Mouse (Mus musculus) liver, embryonic 14.5 days (tissue): ENCODE results near the gene Irf2. TPM values are rescaled to one million over a fixed set of nuclear protein-coding genes. Genes with fewer than 3 reads are reported as not detected.

Experiments used
- ATAC-seq: fragments of 200-750 bp; cut with Nextera tagmentation; 2 replicates; pipeline ENCODE4 v1.8.0; 2017; ENCODE audit warnings: moderate number of reproducible peaks, mild to moderate bottlenecking, moderate library complexity; ENCODE audit not compliant: insufficient read depth
- DNase-seq, 3 experiments: peaks; one replicate each; pipeline ENCODE4 v3.0.0-alpha.2; 2012 to 2013; ENCODE audit warnings: low read depth in 3 of 3, low spot score in 3 of 3
- H3K27ac ChIP-seq: fragments of 300-500 bp; sonication (generic); 2 replicates; pipeline ENCODE4 v1.5.1; 2014; ENCODE audit warnings: moderate library complexity, mild to moderate bottlenecking, control low read depth, inconsistent platforms
- H3K27me3 ChIP-seq: fragments of 300-500 bp; sonication (generic); 2 replicates; pipeline ENCODE4 v1.6.1; 2014; ENCODE audit warnings: mild to moderate bottlenecking, low read length, moderate library complexity; ENCODE audit not compliant: control insufficient read depth, insufficient read depth
- H3K36me3 ChIP-seq: fragments of 300-500 bp; sonication (generic); replicated peaks from 2 replicates; pipeline ENCODE4 v1.6.1; 2014; ENCODE audit warnings: low read depth; ENCODE audit not compliant: control insufficient read depth, insufficient read depth
- H3K4me1 ChIP-seq, 2 experiments: fragments of 200-500 bp in 1 of 2; fragments of 300-500 bp in 1 of 2; sonication (generic) in 1 of 2; replicated peaks; 2 replicates each; pipeline ENCODE4 v1.6.1; 2012 to 2014; ENCODE audit warnings: antibody characterized with exemption in 1 of 2, inconsistent platforms in 1 of 2, low read length in 1 of 2; ENCODE audit not compliant: control insufficient read depth in 2 of 2, insufficient read depth in 2 of 2
- H3K4me2 ChIP-seq: fragments of 300-500 bp; sonication (generic); 2 replicates; pipeline ENCODE4 v1.6.1; 2014; ENCODE audit warnings: low read depth, mild to moderate bottlenecking, control low read depth, moderate library complexity
- H3K4me3 ChIP-seq, 2 experiments: fragments of 200-500 bp in 1 of 2; fragments of 300-500 bp in 1 of 2; sonication (generic) in 1 of 2; 2 replicates each; pipeline ENCODE4 v1.5.1; 2012 to 2014; ENCODE audit warnings: low read depth in 2 of 2, low read length in 2 of 2, mild to moderate bottlenecking in 2 of 2, control low read depth in 1 of 2, inconsistent platforms in 1 of 2, moderate library complexity in 1 of 2; ENCODE audit not compliant: insufficient read depth in 1 of 2
- H3K9ac ChIP-seq: fragments of 300-500 bp; sonication (generic); replicated peaks from 2 replicates; pipeline ENCODE4 v1.6.1; 2014; ENCODE audit warnings: mild to moderate bottlenecking, control low read depth, moderate library complexity
- H3K9me3 ChIP-seq: fragments of 300-500 bp; sonication (generic); 2 replicates; pipeline ENCODE4 v1.6.1; 2016; ENCODE audit warnings: low read length, mixed read lengths; ENCODE audit not compliant: control insufficient read depth
- CTCF ChIP-seq: IDR thresholded peaks from 2 replicates; pipeline ENCODE4 v1.5.1; 2016; ENCODE audit warnings: antibody characterized with exemption, low read depth, control low read depth
- EP300 ChIP-seq: IDR thresholded peaks from 2 replicates; pipeline ENCODE4 v1.6.1; 2016; ENCODE audit warnings: antibody characterized with exemption, low read depth
- WGBS: fragments of 180-500 bp; shearing (Covaris S2); extraction: QIAGEN DNeasy Blood & Tissue Kit; methylation state at CpG from one replicate; pipeline ENCODE4 v1.1.7; 2014; ENCODE audit not compliant: insufficient replicate concordance; 5-methylcytosine and 5-hydroxymethylcytosine counted together
- polyA plus RNA-seq, 2 experiments: library from polyadenylated mRNA; depleted of rRNA in 1 of 2; stranded (reverse) in 1 of 2; unstranded in 1 of 2; fragments of >200 nt; fragmentation: Nextera tagmentation in 1 of 2; extraction: Ambion mirVana in 1 of 2; gene quantifications; 2 replicates each; pipeline versions ENCODE4 v1.2.1 to v1.2.3; 2012 to 2014

Gene Irf2
- polyA plus RNA-seq, 2 experiments = 5.8 to 11.8 TPM

- WGBS = 60% methylated on average over 15 of the region's 15 CpGs
- no peak for DNase-seq
- Histone ChIP-seq H3K27ac (no peak overlapping the region), H3K4me1 (0 out of 4 replicates have a peak, but pooled peaks cover 0 to 5% of the 10 kb centered on the region in 2 experiments), H3K4me2 (no peak overlapping the region), H3K27me3 (no peaks in the 10 kb centered on the region), H3K9me3 (no peaks in the 10 kb centered on the region), H3K4me3 (no peak overlapping the region), H3K9ac (no peak overlapping the region), H3K36me3 (no peaks in the 10 kb centered on the region)
- ATAC-seq = no peak
- TF ChIP-seq CTCF (no peak), EP300 (no peak)
These were observed 43.1 kb upstream of the Irf2 start for GRCm38 (mm10) chr8:46696256-46697041.

GRCm38 (mm10) chr8:46697566-46697965, 42.0 kb upstream of the Irf2 start:
- WGBS = 73% methylated on average over 4 of the region's 4 CpGs
- TF ChIP-seq CTCF (no peak), EP300 (no peak)
- Histone ChIP-seq H3K36me3 (no peaks in the 10 kb centered on the region), H3K4me1 (0 out of 4 replicates have a peak, but pooled peaks cover 0 to 5% of the 10 kb centered on the region in 2 experiments), H3K4me2 (no peak overlapping the region), H3K9me3 (no peaks in the 10 kb centered on the region), H3K27me3 (no peaks in the 10 kb centered on the region), H3K27ac (no peak overlapping the region), H3K4me3 (no peak overlapping the region), H3K9ac (no peak overlapping the region)
- no peak for ATAC-seq
- no peak for DNase-seq

- ATAC-seq (no peak), DNase-seq (no peak)
- no peaks in the 10 kb centered on the region for H3K27me3 ChIP-seq
- H3K9ac ChIP-seq = no peak overlapping the region
- no peak for TF ChIP-seq CTCF
- no peak for TF ChIP-seq EP300
- no peak overlapping the region for H3K27ac ChIP-seq
- WGBS = 70% methylated on average over 5 of the region's 5 CpGs
- H3K36me3 ChIP-seq = no peaks in the 10 kb centered on the region
- no peak overlapping the region for H3K4me2 ChIP-seq
- H3K4me3 ChIP-seq = no peak overlapping the region
- no peaks in the 10 kb centered on the region for H3K9me3 ChIP-seq
- 0 out of 4 replicates have a peak, but pooled peaks cover 0 to 5% of the 10 kb centered on the region in 2 experiments for H3K4me1 ChIP-seq
These were observed 41.4 kb upstream of the Irf2 start for GRCm38 (mm10) chr8:46698162-46698561.

GRCm38 (mm10) chr8:46705145-46705544, 34.4 kb upstream of the Irf2 start:
- TF ChIP-seq EP300 (no peak), CTCF (no peak)
- H3K27ac ChIP-seq = no peak overlapping the region
- H3K9me3 ChIP-seq = no peaks in the 10 kb centered on the region
- no peak overlapping the region for H3K4me3 ChIP-seq
- no peaks in the 10 kb centered on the region for H3K4me1 ChIP-seq
- 78% methylated on average over 2 of the region's 2 CpGs for WGBS
- no peak overlapping the region for H3K4me2 ChIP-seq
- DNase-seq (no peak), ATAC-seq (no peak)
- no peaks in the 10 kb centered on the region for H3K27me3 ChIP-seq
- no peak overlapping the region for H3K9ac ChIP-seq
- H3K36me3 ChIP-seq = no peaks in the 10 kb centered on the region

GRCm38 (mm10) chr8:46706730-46707129, 32.8 kb upstream of the Irf2 start:
- ATAC-seq (no peak), DNase-seq (no peak)
- H3K4me2 ChIP-seq = no peak overlapping the region
- no peak overlapping the region for H3K4me3 ChIP-seq
- H3K27ac ChIP-seq = no peak overlapping the region
- H3K4me1 ChIP-seq = no peaks in the 10 kb centered on the region
- WGBS = 70% methylated on average over 5 of the region's 5 CpGs
- H3K36me3 ChIP-seq = no peaks in the 10 kb centered on the region
- TF ChIP-seq EP300 = no peak
- no peak for TF ChIP-seq CTCF
- no peaks in the 10 kb centered on the region for H3K27me3 ChIP-seq
- H3K9me3 ChIP-seq = no peaks in the 10 kb centered on the region
- no peak overlapping the region for H3K9ac ChIP-seq
